Mouse (Mus musculus) CH12F3 (cell line): ENCODE measurements around the gene Tcf7l2.

Experiments
- in situ Hi-C: fragments of 300-500 bp; cut with MboI; formaldehyde crosslinking; loops from 2 replicates; pipeline ENCODE4 v1.14.3; 2020; ENCODE audit warnings: low sequenced_read_pairs

Gene Tcf7l2

DNA sequence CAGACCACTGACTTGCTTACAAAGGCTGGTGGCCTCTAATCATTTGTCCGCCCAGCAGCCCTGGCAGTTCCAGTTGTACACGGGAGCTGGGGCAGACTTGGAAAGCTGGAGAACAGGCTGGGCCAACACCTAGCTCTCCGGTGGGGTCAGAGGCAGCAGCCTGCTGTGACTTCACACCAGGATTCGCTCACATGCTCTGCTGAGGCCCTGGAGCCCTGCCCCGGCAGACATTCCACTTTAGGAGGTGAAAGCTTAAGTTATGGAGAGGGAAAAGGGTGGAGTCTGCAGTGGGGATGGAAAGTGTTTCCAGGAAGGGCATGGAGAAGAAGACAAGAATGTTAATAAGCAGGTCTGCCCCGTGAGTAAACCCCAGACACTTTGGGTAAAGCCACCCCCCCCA lies 19.2 kb upstream of the Tcf7l2 start:
- in situ Hi-C loops, result no loop called here

- in situ Hi-C loops, result no loop called here
Measured at GRCm38 (mm10) chr19:55729376-55729775, 12.2 kb upstream of the Tcf7l2 start.

DNA sequence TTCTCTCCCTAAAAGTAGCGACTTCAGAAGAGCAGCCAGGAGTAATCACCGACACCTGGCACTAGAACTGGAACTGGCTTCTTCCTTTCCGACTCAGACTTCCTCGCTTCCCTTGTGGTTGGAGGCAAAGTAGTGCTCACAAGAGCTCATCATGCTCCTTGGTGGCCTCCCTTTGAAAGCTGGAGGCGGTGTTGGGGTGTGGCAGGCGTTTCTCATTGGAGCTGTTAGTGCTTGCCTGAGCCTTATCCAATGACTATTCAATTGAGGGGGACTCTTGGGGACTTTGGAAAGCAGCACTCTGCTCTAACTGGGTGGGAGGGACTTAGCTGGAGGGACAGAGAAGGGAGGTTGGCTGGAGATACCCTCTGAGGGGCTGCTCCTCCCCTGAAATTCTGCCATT lies 9.1 kb upstream of the Tcf7l2 start:
- in situ Hi-C loops, result no loop called here

DNA sequence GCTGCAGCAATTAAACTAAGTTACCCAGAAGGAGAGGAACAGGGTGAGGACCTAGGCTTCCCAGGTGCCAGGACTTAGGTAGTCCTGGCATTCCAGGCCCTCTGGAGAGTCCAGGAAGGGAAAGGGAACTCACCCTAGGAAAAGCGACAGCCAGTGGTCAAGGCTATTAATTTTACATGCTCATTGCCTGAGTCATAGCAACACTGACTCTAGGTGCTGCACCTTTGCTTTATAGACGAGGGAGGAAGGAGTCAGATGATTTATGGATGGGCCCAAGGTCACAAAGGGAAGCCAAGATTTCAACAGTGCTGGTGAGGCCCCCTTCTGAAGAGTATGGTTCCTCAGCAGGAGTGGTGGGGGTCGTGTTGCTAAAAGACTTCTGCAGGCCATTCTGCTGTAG lies 8.6 kb upstream of the Tcf7l2 start:
- in situ Hi-C loops, result no loop called here

DNA sequence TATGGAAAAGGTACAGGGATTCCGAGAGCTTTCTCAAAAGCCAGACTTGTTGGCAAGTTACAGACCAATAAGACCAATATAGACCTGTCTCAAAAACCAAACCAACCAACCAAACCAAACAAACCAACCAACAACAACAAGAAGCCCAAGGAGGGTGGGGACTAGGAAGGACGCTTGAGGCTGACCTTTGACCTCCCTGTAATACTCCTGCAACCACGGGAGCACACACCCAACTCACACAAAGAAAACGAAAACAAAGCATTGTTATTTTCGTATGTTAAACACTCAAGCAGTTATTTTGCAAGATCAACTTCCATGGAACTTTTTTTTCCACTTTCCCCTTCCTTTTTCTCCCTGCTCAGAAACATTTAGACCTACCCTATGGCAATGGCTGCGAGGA lies 5.6 kb upstream of the Tcf7l2 start:
- in situ Hi-C loops, result no loop called here

- in situ Hi-C loops, result no loop called here
Measured at GRCm38 (mm10) chr19:55739713-55740112, 1.9 kb upstream of the Tcf7l2 start.

- in situ Hi-C loops, result no loop called here
Measured at GRCm38 (mm10) chr19:55740753-55741438, 724 bp upstream of the Tcf7l2 start.

- in situ Hi-C loops, result no loop called here
Measured at GRCm38 (mm10) chr19:55742386-55743000, 873 bp downstream of the Tcf7l2 start.

DNA sequence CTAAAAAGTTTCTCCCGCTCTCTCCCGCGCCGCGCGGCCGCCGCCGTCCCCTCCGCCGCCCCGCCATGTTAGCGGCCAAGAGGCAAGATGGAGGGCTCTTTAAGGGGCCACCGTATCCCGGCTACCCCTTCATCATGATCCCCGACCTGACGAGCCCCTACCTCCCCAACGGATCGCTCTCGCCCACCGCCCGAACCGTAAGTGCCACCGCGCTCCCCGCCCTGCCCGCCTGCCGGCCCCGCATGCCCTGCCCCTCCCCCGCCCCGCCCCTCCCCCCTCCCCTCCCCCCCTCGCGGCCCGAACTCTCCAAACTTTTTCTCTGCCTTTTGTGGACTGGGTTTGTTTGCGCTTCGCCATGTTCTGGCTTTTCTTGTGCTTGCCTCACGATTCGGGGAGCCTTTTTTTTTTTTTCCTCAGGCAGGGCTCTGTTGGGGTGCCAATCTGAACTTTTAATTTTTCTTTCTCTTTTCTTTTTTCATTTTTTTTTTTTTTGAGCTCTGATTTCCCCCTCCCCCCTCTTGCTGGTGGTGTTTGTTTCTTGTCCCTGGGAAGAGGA lies 1.5 kb downstream of the Tcf7l2 start:
- in situ Hi-C loops, result no loop called here

DNA sequence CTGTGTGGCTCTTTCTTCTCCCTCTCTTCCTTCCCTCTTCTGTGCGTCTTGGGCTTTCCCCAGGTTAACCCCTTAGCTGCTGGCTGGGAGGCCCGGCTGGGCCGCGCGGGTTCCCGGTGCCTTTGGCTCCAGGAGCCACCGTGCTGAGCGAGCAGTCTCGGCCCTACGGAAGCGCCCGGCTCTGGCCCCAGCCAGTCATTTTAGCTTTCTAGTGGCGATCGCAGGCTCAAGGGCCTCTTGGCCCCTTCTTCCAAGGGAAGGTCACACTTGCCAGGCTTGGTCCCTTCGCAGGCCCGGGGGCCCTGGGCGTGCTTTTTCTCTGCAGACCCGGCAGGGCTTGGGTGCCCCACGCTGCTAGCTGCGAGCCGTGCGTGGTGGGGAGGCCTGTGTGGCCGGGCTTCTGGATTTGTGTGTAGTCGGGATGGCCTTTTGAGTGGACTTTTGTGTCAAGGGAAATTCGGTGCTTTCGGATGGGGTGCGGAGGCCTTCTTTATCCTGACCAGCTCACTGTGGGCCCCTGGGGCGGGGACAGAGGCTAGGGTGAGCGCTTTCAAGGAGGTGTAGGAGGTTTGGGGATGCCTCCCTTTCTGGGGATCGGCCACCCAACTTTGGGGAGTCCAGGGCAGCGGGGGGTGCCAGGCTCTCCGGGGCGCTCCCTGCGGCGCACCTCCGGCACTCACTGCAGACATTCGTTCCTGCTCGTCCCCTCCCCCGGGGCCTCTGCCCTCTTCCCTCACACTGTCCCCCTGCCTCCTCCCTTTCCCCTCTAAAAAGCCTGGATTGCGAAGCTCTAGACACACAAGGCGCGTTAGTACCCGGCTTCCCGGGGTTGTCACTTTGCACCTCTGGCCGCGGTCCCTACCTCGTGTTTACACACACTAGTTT lies 2.2 kb downstream of the Tcf7l2 start:
- in situ Hi-C loops, result no loop called here

GRCm38 (mm10) chr19:55744576-55745191 lies 3.1 kb downstream of the Tcf7l2 start:
- in situ Hi-C loops, result no loop called here

GRCm38 (mm10) chr19:55745192-55745578 lies 3.6 kb downstream of the Tcf7l2 start:
- in situ Hi-C loops, result no loop called here

- in situ Hi-C loops, result no loop called here
Measured at GRCm38 (mm10) chr19:55746241-55746640, 4.6 kb downstream of the Tcf7l2 start.

- in situ Hi-C loops, result no loop called here
Measured at GRCm38 (mm10) chr19:55747237-55747925, 5.8 kb downstream of the Tcf7l2 start.

DNA sequence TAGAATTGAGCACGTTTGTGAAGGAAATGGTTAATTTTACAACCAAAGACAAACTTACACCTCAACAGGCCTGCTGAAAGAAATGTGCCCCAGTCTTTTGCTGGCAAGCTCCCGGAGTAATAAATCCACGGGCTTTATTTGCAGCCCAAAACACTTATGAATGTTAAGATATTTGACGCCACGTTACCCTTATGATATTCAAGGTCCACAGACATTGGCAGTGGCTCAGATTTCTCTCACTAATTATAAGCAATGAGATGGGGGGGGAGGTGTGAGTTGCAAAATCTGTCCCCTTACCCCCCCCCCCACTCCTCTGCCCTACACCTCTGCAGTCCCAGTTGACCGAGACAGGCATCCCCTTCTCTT lies 6.3 kb downstream of the Tcf7l2 start:
- in situ Hi-C loops, result no loop called here

- in situ Hi-C loops, result no loop called here
Measured at GRCm38 (mm10) chr19:55748801-55749200, 7.2 kb downstream of the Tcf7l2 start.

GRCm38 (mm10) chr19:55749532-55749931 lies 7.9 kb downstream of the Tcf7l2 start:
- in situ Hi-C loops, result no loop called here

DNA sequence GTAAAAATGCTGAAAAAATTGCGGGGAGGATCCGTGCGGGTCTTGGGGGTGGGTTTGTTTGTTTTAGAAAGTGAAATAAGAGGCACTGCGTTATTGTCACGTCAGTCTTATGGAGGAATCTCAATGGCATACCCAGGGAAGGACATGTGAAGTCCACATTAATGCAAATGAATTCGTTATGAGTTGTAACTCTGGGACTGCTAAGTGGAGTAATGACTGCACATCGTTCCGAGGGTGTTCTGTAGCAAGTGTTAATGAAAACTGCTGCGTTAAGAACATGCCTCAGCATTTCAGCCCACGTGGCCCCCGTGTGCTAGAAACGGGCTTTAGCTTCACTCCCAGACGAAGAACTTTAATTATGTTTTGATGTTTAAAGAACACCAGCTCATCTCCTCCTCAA lies 8.4 kb downstream of the Tcf7l2 start:
- in situ Hi-C loops, result no loop called here

DNA sequence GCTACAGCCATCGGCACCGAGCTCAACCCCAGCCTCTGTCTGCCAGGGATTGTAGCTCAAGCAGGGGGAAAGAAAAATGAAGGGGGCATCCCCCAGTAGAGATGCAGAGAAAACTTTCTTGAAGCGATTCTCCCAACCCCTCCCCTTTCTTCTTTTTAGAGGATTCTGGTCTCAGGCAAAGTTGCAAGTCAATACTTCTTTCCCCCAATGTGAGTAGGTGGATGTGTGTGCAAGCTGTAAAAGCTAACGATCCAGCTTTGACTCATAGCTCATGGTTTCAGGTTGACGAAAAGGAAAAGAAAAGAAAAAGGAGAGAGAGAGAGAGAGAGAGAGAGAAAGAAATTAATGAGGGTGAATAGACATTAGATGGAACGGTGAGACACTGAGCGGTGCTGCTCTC lies 8.8 kb downstream of the Tcf7l2 start:
- in situ Hi-C loops, result no loop called here

GRCm38 (mm10) chr19:55752861-55753260 lies 11.2 kb downstream of the Tcf7l2 start:
- in situ Hi-C loops, result no loop called here

DNA sequence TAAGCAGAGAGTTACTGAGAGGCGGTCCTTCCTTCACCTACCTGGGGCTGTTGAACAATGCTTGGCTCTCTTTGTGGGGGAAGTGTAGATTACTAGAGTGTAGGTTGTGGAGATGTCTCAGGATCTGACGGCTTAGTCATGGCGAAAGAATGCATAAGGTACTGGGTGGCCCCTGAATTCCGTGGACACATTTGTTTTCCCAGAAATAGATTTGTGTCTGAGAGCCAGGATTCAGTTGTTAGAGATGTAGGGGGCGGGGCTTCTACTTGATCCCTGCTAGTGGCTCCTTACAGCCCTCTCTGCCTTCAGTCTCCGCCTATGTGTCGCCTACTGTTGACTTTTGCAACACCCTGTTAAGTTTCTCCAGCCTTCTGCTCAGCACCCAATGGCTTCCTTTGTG lies 12.7 kb downstream of the Tcf7l2 start:
- in situ Hi-C loops, result no loop called here
